Mouse (Mus musculus) hindbrain, postnatal 0 days (tissue): Measurements from ENCODE around the gene Klb. TPM values are rescaled to one million over a fixed set of nuclear protein-coding genes. Genes with fewer than 3 reads are reported as not detected.
A peak's percentile ranks its signal among the peaks of the same experiment; 100 is the strongest.

Experiments used
- ATAC-seq: fragments of 200-750 bp; cut with Nextera tagmentation; 2 replicates; pipeline ENCODE4 v1.8.0; 2017; ENCODE audit warnings: mild to moderate bottlenecking, moderate TSS enrichment, moderate library complexity
- DNase-seq: peaks from one replicate; pipeline ENCODE4 v3.0.0-alpha.2; 2015; ENCODE audit warnings: low spot score
- H3K27ac ChIP-seq: fragments of 300-500 bp; sonication (generic); 2 replicates; pipeline ENCODE4 v1.5.1; 2014; ENCODE audit warnings: mild to moderate bottlenecking
- H3K27me3 ChIP-seq: fragments of 300-500 bp; sonication (generic); 2 replicates; pipeline ENCODE4 v1.6.1; 2014; ENCODE audit warnings: low read length, mixed read lengths; ENCODE audit not compliant: insufficient read depth
- H3K36me3 ChIP-seq: fragments of 300-500 bp; sonication (generic); 2 replicates; pipeline ENCODE4 v1.6.1; 2014; ENCODE audit warnings: low read length, mixed read lengths; ENCODE audit not compliant: insufficient read depth
- H3K4me1 ChIP-seq: fragments of 300-500 bp; sonication (generic); 2 replicates; pipeline ENCODE4 v1.6.1; 2014; ENCODE audit warnings: antibody characterized with exemption, low read length, mixed read lengths; ENCODE audit not compliant: insufficient read depth
- H3K4me2 ChIP-seq: fragments of 300-500 bp; sonication (generic); 2 replicates; pipeline ENCODE4 v1.6.1; 2014; ENCODE audit warnings: low read depth, mild to moderate bottlenecking, low read length, moderate library complexity, mixed read lengths
- H3K4me3 ChIP-seq: fragments of 300-500 bp; sonication (generic); 2 replicates; pipeline ENCODE4 v1.5.1; 2014; ENCODE audit warnings: low read length
- H3K9ac ChIP-seq: fragments of 300-500 bp; sonication (generic); replicated peaks from 2 replicates; pipeline ENCODE4 v1.6.1; 2014; ENCODE audit warnings: mild to moderate bottlenecking, low read length, moderate library complexity, mixed read lengths
- H3K9me3 ChIP-seq: fragments of 300-500 bp; sonication (generic); 2 replicates; pipeline ENCODE4 v1.6.1; 2016; ENCODE audit warnings: low read length, mixed read lengths
- CTCF ChIP-seq: IDR thresholded peaks from 2 replicates; pipeline ENCODE4 v1.5.1; 2016; ENCODE audit warnings: antibody characterized with exemption, control low read depth, low read depth
- WGBS: fragments of 180-500 bp; shearing (Covaris S2); extraction: QIAGEN DNeasy Blood & Tissue Kit; methylation state at CpG from one replicate; pipeline ENCODE4 v1.1.7; 2014; 5-methylcytosine and 5-hydroxymethylcytosine counted together
- polyA plus RNA-seq: library from polyadenylated mRNA; unstranded; fragments of >200 nt; fragmentation: Nextera tagmentation; extraction: Ambion mirVana; gene quantifications from 2 replicates; pipeline ENCODE4 v1.2.1, GENCODE M21; 2015
- total RNA-seq: library from RNA; depleted of rRNA; stranded (reverse); fragments of >200 nt; gene quantifications from 2 replicates; pipeline ENCODE4 v1.2.3, GENCODE M21; 2014

Gene Klb
- total and polyA plus RNA-seq, 2 experiments from 2014 or later, result 0.09 TPM; not detected in 1

GRCm38 (mm10) chr5:65322165-65322564 lies 25.9 kb upstream of the Klb start:
- Histone ChIP-seq H3K27ac (no peak overlapping the region), H3K4me3 (no peak overlapping the region), H3K9me3 (no peaks in the 10 kb centered on the region), H3K4me1 (no peaks in the 10 kb centered on the region), H3K4me2 (no peak overlapping the region), H3K36me3 (peaks cover 6% of the 10 kb centered on the region; the same call in 1 of the 2 replicates), H3K27me3 (no peaks in the 10 kb centered on the region), H3K9ac (no peak overlapping the region)
- 91% methylated on average over 10 of the region's 10 CpGs for WGBS
- no peak for DNase-seq
- TF ChIP-seq CTCF, result no peak
- ATAC-seq, result no peak

- Histone ChIP-seq H3K9me3 (no peaks in the 10 kb centered on the region), H3K27me3 (no peaks in the 10 kb centered on the region), H3K27ac (no peak overlapping the region), H3K36me3 (0 out of 2 replicates have a peak, but pooled peaks cover under 1% of the 10 kb centered on the region), H3K4me3 (no peak overlapping the region), H3K4me1 (no peaks in the 10 kb centered on the region), H3K9ac (no peak overlapping the region), H3K4me2 (no peak overlapping the region)
- DNase-seq (no peak), ATAC-seq (no peak)
- 80% methylated on average over 3 of the region's 3 CpGs for WGBS
- no peak for TF ChIP-seq CTCF
Observed at GRCm38 (mm10) chr5:65324271-65324670, 23.8 kb upstream of the Klb start.

GRCm38 (mm10) chr5:65324758-65325355 lies 23.3 kb upstream of the Klb start:
- 88% methylated on average over 3 of the region's 3 CpGs for WGBS

GRCm38 (mm10) chr5:65326212-65326611 lies 21.9 kb upstream of the Klb start:
- 72% methylated on average over 5 of the region's 5 CpGs for WGBS
- no peak for TF ChIP-seq CTCF
- H3K36me3 ChIP-seq, result no peaks in the 10 kb centered on the region
- H3K27ac ChIP-seq, result peak overlapping the region; percentile 36; the same call in 1 of the 2 replicates
- H3K4me1 ChIP-seq, result no peaks in the 10 kb centered on the region
- no peak overlapping the region for H3K4me3 ChIP-seq
- no peak for DNase-seq
- no peak overlapping the region for H3K4me2 ChIP-seq
- H3K9ac ChIP-seq, result no peak overlapping the region
- H3K9me3 ChIP-seq, result no peaks in the 10 kb centered on the region
- no peak for ATAC-seq
- no peaks in the 10 kb centered on the region for H3K27me3 ChIP-seq

More at GRCm38 (mm10) chr5:65324758-65325355, 23.3 kb upstream of the Klb start:
- Histone ChIP-seq H3K4me2 (no peak overlapping the region), H3K4me3 (no peak overlapping the region), H3K9ac (no peak overlapping the region), H3K27me3 (no peaks in the 10 kb centered on the region), H3K27ac (no peak overlapping the region), H3K36me3 (no peaks in the 10 kb centered on the region), H3K9me3 (no peaks in the 10 kb centered on the region), H3K4me1 (no peaks in the 10 kb centered on the region)
- ATAC-seq (no peak), DNase-seq (no peak)
- TF ChIP-seq CTCF, result no peak

- no peak overlapping the region for H3K4me2 ChIP-seq
- ATAC-seq (no peak), DNase-seq (no peak)
- H3K36me3 ChIP-seq, result no peaks in the 10 kb centered on the region
- H3K4me3 ChIP-seq, result no peak overlapping the region
- H3K27me3 ChIP-seq, result no peaks in the 10 kb centered on the region
- 83% methylated on average over 3 of the region's 3 CpGs for WGBS
- no peaks in the 10 kb centered on the region for H3K9me3 ChIP-seq
- H3K9ac ChIP-seq, result no peak overlapping the region
- TF ChIP-seq CTCF, result no peak
- no peak overlapping the region for H3K27ac ChIP-seq
- no peaks in the 10 kb centered on the region for H3K4me1 ChIP-seq
Observed at GRCm38 (mm10) chr5:65329971-65330370, 18.1 kb upstream of the Klb start.

GRCm38 (mm10) chr5:65334788-65335187 lies 13.3 kb upstream of the Klb start:
- Histone ChIP-seq H3K4me2 (peak overlapping the region; percentile 73), H3K27me3 (no peaks in the 10 kb centered on the region), H3K9me3 (no peaks in the 10 kb centered on the region), H3K4me1 (no peaks in the 10 kb centered on the region), H3K27ac (no peak overlapping the region; the same call in 1 of the 2 replicates), H3K4me3 (peak overlapping the region; percentile 93), H3K9ac (peak overlapping the region; percentile 83), H3K36me3 (no peaks in the 10 kb centered on the region)
- DNase-seq (no peak), ATAC-seq (no peak)
- TF ChIP-seq CTCF, result no peak
- 10% methylated on average over 8 of the region's 8 CpGs for WGBS
